Mouse (Mus musculus) kidney, adult 2 months (tissue): ENCODE measurements around the gene Rmi2.

Experiments used
- CTCF ChIP-seq: fragments of 200-500 bp; conservative IDR thresholded peaks from 2 replicates; pipeline ENCODE4 v1.5.1; 2011; ENCODE audit warnings: low read depth, mild to moderate bottlenecking, control low read depth, low read length, moderate library complexity, mixed read lengths; ENCODE audit not compliant: insufficient read depth, insufficient read length
- POLR2A ChIP-seq: fragments of 200-500 bp; IDR thresholded peaks from one replicate; pipeline ENCODE4 v1.6.1; 2011; ENCODE audit warnings: low read depth, low read length, control low read depth

GRCm38 (mm10) chr16:10787548-10788058 lies 47.3 kb upstream of the Rmi2 start:
- TF ChIP-seq CTCF, result no peak
- TF ChIP-seq POLR2A, result no peak
